Mouse (Mus musculus) hindbrain, embryonic 11.5 days (tissue): ENCODE results near the gene Phldb3. TPM values are rescaled to one million over a fixed set of nuclear protein-coding genes. Genes with fewer than 3 reads are reported as not detected.

ENCODE experiments used
- ATAC-seq: fragments of 200-750 bp; cut with Nextera tagmentation; 2 replicates; pipeline ENCODE4 v1.8.0; 2017; ENCODE audit warnings: mild to moderate bottlenecking, moderate TSS enrichment, moderate library complexity; ENCODE audit not compliant: low FRiP score
- DNase-seq: peaks from one replicate; pipeline ENCODE4 v3.0.0-alpha.2; 2015; ENCODE audit warnings: low spot score
- H3K27ac ChIP-seq: fragments of 300-500 bp; sonication (generic); 2 replicates; pipeline ENCODE4 v1.5.1; 2014; ENCODE audit warnings: mild to moderate bottlenecking, low read depth, low read length
- H3K27me3 ChIP-seq: fragments of 300-500 bp; sonication (generic); 2 replicates; pipeline ENCODE4 v1.6.1; 2014; ENCODE audit warnings: mild to moderate bottlenecking, low read length, moderate library complexity, mixed read lengths; ENCODE audit not compliant: control insufficient read depth, insufficient read depth
- H3K36me3 ChIP-seq: fragments of 300-500 bp; sonication (generic); 2 replicates; pipeline ENCODE4 v1.6.1; 2014; ENCODE audit warnings: mild to moderate bottlenecking, low read length, moderate library complexity, mixed read lengths; ENCODE audit not compliant: control insufficient read depth, insufficient read depth
- H3K4me1 ChIP-seq: fragments of 300-500 bp; sonication (generic); replicated peaks from 2 replicates; pipeline ENCODE4 v1.6.1; 2014; ENCODE audit warnings: low read length, mixed read lengths; ENCODE audit not compliant: control insufficient read depth, insufficient read depth
- H3K4me2 ChIP-seq: fragments of 300-500 bp; sonication (generic); replicated peaks from 2 replicates; pipeline ENCODE4 v1.6.1; 2014; ENCODE audit warnings: mild to moderate bottlenecking, low read depth, low read length
- H3K4me3 ChIP-seq: fragments of 300-500 bp; sonication (generic); 2 replicates; pipeline ENCODE4 v1.5.1; 2014; ENCODE audit warnings: low read depth, low read length
- H3K9ac ChIP-seq: fragments of 300-500 bp; sonication (generic); 2 replicates; pipeline ENCODE4 v1.6.1; 2014; ENCODE audit warnings: low read depth, low read length
- H3K9me3 ChIP-seq: fragments of 300-500 bp; sonication (generic); 2 replicates; pipeline ENCODE4 v1.6.1; 2016; ENCODE audit warnings: low read length; ENCODE audit not compliant: control insufficient read depth
- WGBS: fragments of 180-500 bp; shearing (Covaris S2); extraction: QIAGEN DNeasy Blood & Tissue Kit; methylation state at CpG from one replicate; pipeline ENCODE4 v1.1.7; 2014; 5-methylcytosine and 5-hydroxymethylcytosine counted together
- polyA plus RNA-seq: library from polyadenylated mRNA; unstranded; fragments of >200 nt; fragmentation: Nextera tagmentation; extraction: Ambion mirVana; gene quantifications from 2 replicates; pipeline ENCODE4 v1.2.1, GENCODE M21; 2014

Phldb3 gene
- polyA plus RNA-seq, 1 experiment from 2014 or later: 0.09 TPM

DNA sequence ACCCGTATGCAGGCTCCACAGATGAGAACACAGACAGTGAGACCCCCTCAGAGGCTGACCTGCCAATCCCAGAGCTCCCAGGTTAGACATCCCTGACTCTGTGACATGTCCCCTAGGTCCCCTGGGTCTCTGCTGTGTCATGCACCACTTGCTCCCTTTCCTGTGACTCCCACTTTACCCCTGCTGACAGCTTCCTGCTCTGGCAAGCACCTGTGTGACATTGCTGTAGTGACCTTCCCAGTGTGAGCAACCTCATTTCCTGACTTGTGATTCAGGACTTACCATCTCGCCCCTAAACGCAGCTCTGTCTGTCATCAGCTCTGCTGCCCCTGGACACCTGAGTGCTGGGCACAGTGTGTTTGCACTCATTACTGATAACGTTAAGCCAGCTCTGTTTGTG lies 39.5 kb upstream of the Phldb3 start:
- H3K36me3 ChIP-seq: peaks cover 12% of the 10 kb centered on the region

DNA sequence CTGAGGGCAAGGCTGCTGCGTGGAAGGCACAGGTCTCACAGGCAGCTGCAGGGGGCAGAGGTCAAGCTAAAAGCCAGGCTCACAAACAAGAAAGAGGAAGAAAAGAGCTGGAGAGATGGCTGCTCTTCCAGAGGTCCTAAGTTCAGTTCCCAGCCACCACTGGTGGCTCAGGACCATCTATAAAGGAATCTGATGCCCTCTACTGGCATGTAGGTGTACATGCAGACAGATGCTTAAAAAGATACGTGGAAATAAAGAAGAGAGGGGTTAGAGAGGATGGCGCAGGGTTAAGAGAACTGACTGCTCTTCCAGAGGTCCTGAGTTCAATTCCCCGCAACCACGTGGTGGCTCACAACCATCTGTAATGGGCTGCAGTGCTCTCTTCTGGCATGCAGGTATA lies 38.1 kb upstream of the Phldb3 start:
- Histone ChIP-seq H3K4me3 (no peak overlapping the region), H3K9me3 (no peaks in the 10 kb centered on the region), H3K27me3 (no peaks in the 10 kb centered on the region), H3K4me1 (no peaks in the 10 kb centered on the region), H3K27ac (no peak overlapping the region), H3K4me2 (no peak overlapping the region), H3K36me3 (peaks cover 5% of the 10 kb centered on the region), H3K9ac (no peak overlapping the region)
- DNase-seq: peak; percentile 27
- ATAC-seq: 0 out of 2 replicates have a peak, but pooled peaks have one; percentile 11
- 59% methylated on average over 5 of the region's 5 CpGs for WGBS

More for the DNA sequence above, 39.5 kb upstream of the Phldb3 start:
- no peak for ATAC-seq
- Histone ChIP-seq H3K4me1 (no peaks in the 10 kb centered on the region), H3K27me3 (no peaks in the 10 kb centered on the region), H3K4me3 (no peak overlapping the region), H3K9ac (no peak overlapping the region), H3K4me2 (no peak overlapping the region), H3K27ac (no peak overlapping the region), H3K9me3 (no peaks in the 10 kb centered on the region)
- 84% methylated on average over 4 of the region's 4 CpGs for WGBS
- no peak for DNase-seq

DNA sequence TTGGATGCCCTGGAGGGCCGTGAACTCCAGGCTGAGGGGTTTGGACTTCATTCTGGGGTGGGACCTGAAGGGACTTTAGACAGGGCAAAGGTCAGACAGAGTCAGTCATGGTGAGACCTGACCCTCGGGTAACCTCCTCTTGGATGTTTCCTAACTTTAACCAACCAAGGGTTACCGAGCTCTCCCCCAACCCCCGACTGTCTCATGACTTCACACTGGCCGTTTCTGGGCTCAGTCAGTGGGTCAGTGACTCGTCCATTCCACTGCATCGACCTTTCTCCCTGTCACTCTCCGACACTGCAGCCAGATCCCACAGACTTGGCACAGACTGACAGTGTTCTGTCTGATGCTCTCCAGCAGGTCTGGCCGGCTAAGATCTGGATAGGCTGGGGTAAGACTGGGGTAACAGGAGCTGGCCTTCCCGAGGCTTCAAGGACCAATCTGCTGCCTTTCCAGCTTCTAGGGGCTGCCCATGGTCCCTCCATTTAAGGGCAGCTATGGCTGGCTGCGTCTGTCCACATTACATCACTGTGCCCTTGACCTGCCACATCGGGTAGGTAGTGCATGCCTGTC lies 36.3 kb upstream of the Phldb3 start:
- no peak overlapping the region for H3K9ac ChIP-seq
- DNase-seq: no peak
- no peak overlapping the region for H3K4me2 ChIP-seq
- H3K9me3 ChIP-seq: no peaks in the 10 kb centered on the region
- no peaks in the 10 kb centered on the region for H3K4me1 ChIP-seq
- no peaks in the 10 kb centered on the region for H3K36me3 ChIP-seq
- H3K27me3 ChIP-seq: no peaks in the 10 kb centered on the region
- H3K27ac ChIP-seq: no peak overlapping the region
- WGBS: 60% methylated on average over 12 of the region's 12 CpGs
- no peak overlapping the region for H3K4me3 ChIP-seq
- no peak for ATAC-seq

DNA sequence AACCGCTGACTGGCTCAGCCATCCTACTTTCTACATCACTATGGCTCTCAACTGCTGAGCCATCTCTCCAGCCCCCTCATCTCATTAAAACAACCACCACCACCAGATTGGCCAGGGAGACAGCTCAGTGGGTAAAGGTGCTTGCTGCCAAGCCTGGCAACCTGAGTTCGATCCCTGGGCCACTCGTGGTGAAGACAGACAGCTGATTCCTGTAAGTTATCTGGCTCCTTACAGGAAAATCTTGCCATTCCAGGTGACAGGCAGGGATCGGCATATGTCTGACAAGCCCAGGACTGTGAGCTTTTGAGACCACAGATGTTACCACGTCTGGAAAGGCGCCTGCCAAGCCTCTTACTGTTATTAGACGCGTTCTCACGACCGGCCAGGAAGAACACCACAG lies 32.8 kb upstream of the Phldb3 start:
- H3K27ac ChIP-seq: no peak overlapping the region
- H3K4me2 ChIP-seq: no peak overlapping the region
- no peak overlapping the region for H3K9ac ChIP-seq
- H3K36me3 ChIP-seq: no peaks in the 10 kb centered on the region
- WGBS: 90% methylated on average over 10 of the region's 10 CpGs
- no peaks in the 10 kb centered on the region for H3K4me1 ChIP-seq
- ATAC-seq (no peak), DNase-seq (no peak)
- H3K27me3 ChIP-seq: no peaks in the 10 kb centered on the region
- no peaks in the 10 kb centered on the region for H3K9me3 ChIP-seq
- no peak overlapping the region for H3K4me3 ChIP-seq

DNA sequence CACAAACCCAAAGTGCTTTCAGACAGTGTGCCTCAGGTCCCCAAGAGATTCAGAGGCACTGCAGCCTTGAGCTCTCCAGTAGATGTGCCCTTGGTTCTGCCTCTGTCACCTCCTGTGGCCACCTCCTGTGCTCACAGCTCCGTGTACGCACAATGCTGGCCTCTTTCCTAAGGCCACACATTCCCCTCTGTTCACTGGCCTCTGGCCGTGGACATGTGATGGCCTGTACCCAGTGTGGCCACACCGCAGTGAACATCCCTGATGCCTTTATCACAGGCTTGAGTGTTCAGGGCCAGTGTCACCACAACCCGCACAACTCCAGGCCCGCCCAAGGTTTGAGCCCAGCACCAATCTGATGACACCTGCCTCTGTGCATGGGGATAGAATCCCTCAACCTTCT lies 25.7 kb upstream of the Phldb3 start:
- H3K4me2 ChIP-seq: no peak overlapping the region
- no peak for DNase-seq
- no peak overlapping the region for H3K27ac ChIP-seq
- 89% methylated on average over 6 of the region's 6 CpGs for WGBS
- H3K4me1 ChIP-seq: no peaks in the 10 kb centered on the region
- no peaks in the 10 kb centered on the region for H3K9me3 ChIP-seq
- H3K9ac ChIP-seq: no peak overlapping the region
- H3K27me3 ChIP-seq: peaks cover 26% of the 10 kb centered on the region
- no peak for ATAC-seq
- H3K4me3 ChIP-seq: no peak overlapping the region
- no peaks in the 10 kb centered on the region for H3K36me3 ChIP-seq

DNA sequence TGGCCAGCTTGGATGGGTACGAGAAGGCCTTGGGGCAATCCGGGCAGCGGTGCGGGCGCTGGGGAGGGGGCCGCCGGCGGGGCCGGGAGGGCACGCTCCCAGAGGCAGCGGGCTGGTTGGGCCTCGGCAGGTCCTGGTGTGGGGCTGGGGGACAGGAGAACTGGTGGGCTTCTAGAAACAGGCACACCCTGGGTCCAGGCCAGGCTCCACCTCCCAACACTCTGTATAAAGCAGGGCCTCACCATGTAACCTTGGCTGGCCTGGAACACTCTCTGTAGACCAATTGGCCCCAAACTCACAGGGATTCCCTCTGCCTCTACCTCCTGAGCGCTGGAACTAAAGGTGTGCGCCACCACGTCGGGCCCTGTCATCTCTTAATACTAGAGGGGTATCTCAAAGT lies 24.6 kb upstream of the Phldb3 start:
- Histone ChIP-seq H3K27ac (no peak overlapping the region), H3K36me3 (no peaks in the 10 kb centered on the region), H3K4me2 (no peak overlapping the region), H3K4me3 (no peak overlapping the region), H3K4me1 (no peaks in the 10 kb centered on the region), H3K27me3 (peaks cover 26% of the 10 kb centered on the region), H3K9me3 (no peaks in the 10 kb centered on the region), H3K9ac (no peak overlapping the region)
- WGBS: 31% methylated on average over 16 of the region's 16 CpGs
- DNase-seq (no peak), ATAC-seq (peak; percentile 38; the same call in 1 of the 2 replicates)

DNA sequence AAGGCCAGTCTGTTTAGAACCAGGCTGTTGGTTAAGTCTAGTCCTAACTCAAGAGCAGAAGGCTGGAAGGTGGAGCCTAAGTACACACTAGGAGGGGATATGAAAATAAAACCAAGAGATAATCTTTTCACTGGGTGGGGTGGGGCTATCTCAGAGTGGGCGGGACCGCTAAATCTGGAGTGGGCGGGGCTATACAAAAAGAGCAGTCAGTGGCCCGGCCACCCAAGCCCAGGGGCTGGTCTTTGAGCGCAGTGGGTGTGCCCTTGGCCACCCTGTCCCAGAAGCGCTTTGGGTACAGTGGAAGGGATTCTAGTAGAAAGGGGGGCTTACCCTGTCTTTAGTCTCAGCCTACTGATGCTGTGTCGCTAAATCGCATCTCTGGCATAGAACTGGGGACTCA lies 23.7 kb upstream of the Phldb3 start:
- DNase-seq: no peak
- Histone ChIP-seq H3K4me3 (peak overlapping the region; percentile 40), H3K36me3 (no peaks in the 10 kb centered on the region), H3K9me3 (no peaks in the 10 kb centered on the region), H3K4me2 (peak overlapping the region; percentile 74), H3K9ac (peak overlapping the region; percentile 59; the same call in 1 of the 2 replicates), H3K27me3 (peaks cover 26% of the 10 kb centered on the region), H3K4me1 (no peaks in the 10 kb centered on the region), H3K27ac (no peak overlapping the region)
- 3% methylated on average over 8 of the region's 8 CpGs for WGBS
- ATAC-seq: peak; percentile 58

DNA sequence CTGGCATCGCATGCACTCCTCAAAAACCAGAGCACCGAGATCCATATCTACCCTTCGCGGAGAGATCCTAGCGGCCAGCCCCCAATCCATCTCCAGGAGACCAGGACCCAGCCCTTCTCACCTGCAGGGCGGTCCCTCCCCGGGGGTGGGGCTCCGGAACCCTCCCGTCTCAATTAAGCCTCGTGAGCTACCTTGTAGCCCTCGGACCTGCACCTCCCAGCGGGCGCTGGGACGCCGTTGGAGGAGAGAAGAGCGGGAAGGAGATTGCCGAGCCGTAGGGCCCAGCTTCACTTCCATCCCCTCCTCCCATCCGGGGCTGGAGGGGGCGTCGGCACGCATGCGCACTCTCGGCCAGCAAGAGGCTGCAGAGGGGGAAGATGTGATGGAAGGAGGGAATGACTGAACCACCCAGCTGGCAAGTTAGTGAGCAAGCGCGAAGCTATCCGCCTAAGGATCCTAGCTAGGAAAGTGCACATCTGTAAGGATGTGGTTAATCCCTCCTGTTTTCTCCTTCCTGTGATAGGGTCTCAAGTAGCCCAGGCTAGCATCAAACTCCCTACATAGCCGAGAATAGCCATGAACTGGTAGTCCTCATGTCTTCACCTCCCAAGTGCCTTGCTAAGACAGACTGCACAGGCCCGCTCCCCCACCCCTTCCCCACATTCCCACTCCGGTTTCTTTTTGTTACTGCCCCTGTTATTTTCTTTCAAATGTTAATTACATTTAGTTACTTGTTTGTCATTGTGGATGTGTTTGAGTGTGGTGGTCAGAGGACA lies 23.0 kb upstream of the Phldb3 start, which contains the start of the genes Ethe1 and Zfp575:
TSS of gene Ethe1 (plus strand) at position 214 of the 776 bp plus-strand sequence.
TSS of gene Zfp575 (minus strand) at position 312 of the 776 bp plus-strand sequence.
- Histone ChIP-seq H3K4me2 (peak within 1 kb of the TSS; percentile 74), H3K4me3 (peak within 1 kb of the TSS; percentile 40), H3K36me3 (no peaks in the 10 kb centered on the region), H3K27me3 (peaks cover 26% of the 10 kb centered on the region), H3K9ac (peak within 1 kb of the TSS; percentile 59; the same call in 1 of the 2 replicates), H3K9me3 (no peaks in the 10 kb centered on the region), H3K4me1 (no peaks in the 10 kb centered on the region), H3K27ac (no peak within 1 kb of the TSS)
- 8% methylated on average over 26 of the region's 30 CpGs for WGBS
- ATAC-seq (peak; percentile 61), DNase-seq (peak; percentile 83)

DNA sequence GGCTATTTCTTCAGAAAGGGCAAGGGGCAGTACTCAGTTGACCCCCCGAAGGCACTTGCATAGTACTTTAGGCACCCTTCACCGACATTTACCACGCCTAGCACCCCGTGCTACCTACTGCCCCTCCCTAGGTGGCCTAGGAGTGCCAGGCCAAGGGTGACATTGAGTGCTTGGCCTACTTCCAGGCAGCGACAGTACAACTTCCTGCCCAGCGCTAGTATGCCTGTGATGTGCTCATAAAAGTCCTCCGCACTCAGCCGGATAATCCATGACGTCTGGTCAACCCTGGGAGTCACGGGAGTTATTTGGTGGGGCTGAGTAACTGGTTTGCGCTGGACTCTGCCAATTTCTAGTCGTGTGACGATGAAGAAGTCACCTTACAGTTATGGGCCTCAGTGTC lies 22.2 kb upstream of the Phldb3 start:
- Histone ChIP-seq H3K36me3 (no peaks in the 10 kb centered on the region), H3K27me3 (peaks cover 26% of the 10 kb centered on the region), H3K4me1 (no peaks in the 10 kb centered on the region), H3K27ac (no peak overlapping the region), H3K4me2 (no peak overlapping the region), H3K4me3 (no peak overlapping the region), H3K9me3 (no peaks in the 10 kb centered on the region), H3K9ac (no peak overlapping the region)
- WGBS: 91% methylated on average over 13 of the region's 13 CpGs
- ATAC-seq: no peak
- no peak for DNase-seq
